Comparison of ENCODE assay signal across 8 mouse cellular contexts in genomic region chr7:110432301-110432700, GRCm38 (mm10).
DNase-seq lines count a peak whose midpoint lies in the region; ATAC-seq and TF ChIP-seq lines count a peak whose summit lies in the region.

No protein-coding gene starts in this region.

- no peak overlapping the region for H3K4me2 ChIP-seq in hindbrain, embryonic 13.5 days
- no peak overlapping the region for H3K4me2 ChIP-seq in lung, postnatal 0 days (replicated peaks; ENCODE audit: low read depth, low read length)

- TF ChIP-seq POLR2A in spleen, adult 2 months (IDR thresholded peaks at IDR 0.05; ENCODE audit: low read depth, low read length): no peak

- peak; percentile 92 for TF ChIP-seq CTCF in lung, postnatal 0 days (IDR thresholded peaks at IDR 0.05)
- TF ChIP-seq CTCF in spleen, adult 2 months (IDR thresholded peaks at IDR 0.05; ENCODE audit: extremely low read depth, insufficient read depth, insufficient read length, insufficient replicate concordance): peak; percentile 35; the same call in 1 of the 2 replicates

- no peak for TF ChIP-seq EP300 in lung, postnatal 0 days (IDR thresholded peaks at IDR 0.05)

- DNase-seq in hindbrain, embryonic 10.5 days (ENCODE audit: low spot score): peak; percentile 18
- peak; percentile 43 for DNase-seq in ES-E14 (ENCODE audit: low read depth, low spot score)
- DNase-seq in frontal cortex, postnatal 36 days (ENCODE audit: low spot score in 2 of 2): peak; percentile 28 to 81
- peak; percentile 72 for DNase-seq in layer of hippocampus, adult 11-12 months (ENCODE audit: low spot score)
- peak; percentile 81 for DNase-seq in lung, postnatal 0 days (ENCODE audit: low spot score)
- DNase-seq in spleen, adult 2 months (ENCODE audit: low read depth in 1 of 2, low spot score in 2 of 2): peak; percentile 47 to 57

- WGBS in hindbrain, embryonic 10.5 days: 29% methylated on average over 4 of the region's 4 CpGs
- 26% methylated on average over 4 of the region's 4 CpGs for WGBS in hindbrain, embryonic 13.5 days
- WGBS in lung, postnatal 0 days: 18% methylated on average over 4 of the region's 4 CpGs
- WGBS in spleen, adult 2 months: 15% methylated on average over 4 of the region's 4 CpGs

- no peak overlapping the region for H3K9ac ChIP-seq in hindbrain, embryonic 13.5 days
- H3K9ac ChIP-seq in ES-E14 (ENCODE audit: insufficient read depth, low read depth, low read length, poor library complexity, severe bottlenecking): no peak overlapping the region
- H3K9ac ChIP-seq in lung, postnatal 0 days (replicated peaks; ENCODE audit: low read depth): no peak overlapping the region

- peaks cover 9% of the 10 kb centered on the region for H3K36me3 ChIP-seq in hindbrain, embryonic 10.5 days
- H3K36me3 ChIP-seq in hindbrain, embryonic 13.5 days: peaks cover 10% of the 10 kb centered on the region
- no peaks in the 10 kb centered on the region for H3K36me3 ChIP-seq in ES-E14 (ENCODE audit: control insufficient read depth, insufficient read depth, low read length, poor library complexity, severe bottlenecking)
- H3K36me3 ChIP-seq in lung, postnatal 0 days (ENCODE audit: insufficient read depth, low read length): no peaks in the 10 kb centered on the region
- H3K36me3 ChIP-seq in spleen, adult 2 months (ENCODE audit: control insufficient read depth, insufficient read depth, low read length): no peaks in the 10 kb centered on the region

- H3K27ac ChIP-seq in hindbrain, embryonic 10.5 days: no peak overlapping the region
- no peak overlapping the region for H3K27ac ChIP-seq in hindbrain, embryonic 13.5 days
- no peak overlapping the region for H3K27ac ChIP-seq in ES-E14 (ENCODE audit: insufficient read depth, low read depth, low read length, poor library complexity, severe bottlenecking)
- H3K27ac ChIP-seq in lung, postnatal 0 days (ENCODE audit: low read length): no peak overlapping the region
- no peak overlapping the region for H3K27ac ChIP-seq in spleen, adult 2 months (ENCODE audit: insufficient read depth, low read length)

- ATAC-seq in hindbrain, embryonic 13.5 days (ENCODE audit: low FRiP score): no peak
- peak; percentile 68; the same call in 1 of the 2 replicates for ATAC-seq in cerebellum, adult (ENCODE audit: insufficient number of reproducible peaks, low FRiP score, low TSS enrichment)
- no peak; the same call in 1 of the 2 replicates for ATAC-seq in lung, postnatal 0 days

- H3K9me3 ChIP-seq in hindbrain, embryonic 10.5 days: no peaks in the 10 kb centered on the region
- H3K9me3 ChIP-seq in hindbrain, embryonic 13.5 days: no peaks in the 10 kb centered on the region
- no peaks in the 10 kb centered on the region for H3K9me3 ChIP-seq in ES-E14 (ENCODE audit: control insufficient read depth, insufficient read depth, low read depth, low read length)
- H3K9me3 ChIP-seq in lung, postnatal 0 days (ENCODE audit: low read length): no peaks in the 10 kb centered on the region

- in situ Hi-C loops in ES-E14 (cut with MboI; ENCODE audit: low sequenced_read_pairs in 2 of 2, unreplicated experiment in 2 of 2): no loop called here

- H3K4me1 ChIP-seq in hindbrain, embryonic 10.5 days (replicated peaks): no peaks in the 10 kb centered on the region
- H3K4me1 ChIP-seq in hindbrain, embryonic 13.5 days (replicated peaks): no peaks in the 10 kb centered on the region
- no peaks in the 10 kb centered on the region for H3K4me1 ChIP-seq in ES-E14 (ENCODE audit: control insufficient read depth in 2 of 2, insufficient read depth in 2 of 2, low read length in 2 of 2, poor library complexity in 1 of 2)
- no peaks in the 10 kb centered on the region for H3K4me1 ChIP-seq in lung, postnatal 0 days (ENCODE audit: insufficient read depth, low read depth, low read length)
- H3K4me1 ChIP-seq in spleen, adult 2 months (ENCODE audit: control insufficient read depth, insufficient read depth, insufficient read length): no peaks in the 10 kb centered on the region

- H3K27me3 ChIP-seq in hindbrain, embryonic 10.5 days (ENCODE audit: insufficient read depth, poor library complexity, severe bottlenecking): no peaks in the 10 kb centered on the region
- no peaks in the 10 kb centered on the region for H3K27me3 ChIP-seq in hindbrain, embryonic 13.5 days
- no peaks in the 10 kb centered on the region for H3K27me3 ChIP-seq in lung, postnatal 0 days (replicated peaks; ENCODE audit: insufficient read depth, low read length)
- H3K27me3 ChIP-seq in spleen, adult 2 months (ENCODE audit: control insufficient read depth, insufficient read depth, low read length): no peaks in the 10 kb centered on the region

- H3K4me3 ChIP-seq in hindbrain, embryonic 10.5 days: no peak overlapping the region
- H3K4me3 ChIP-seq in hindbrain, embryonic 13.5 days: no peak overlapping the region
- H3K4me3 ChIP-seq in ES-E14 (ENCODE audit: insufficient read depth in 1 of 2, low read depth in 1 of 2, low read length in 2 of 2, poor library complexity in 1 of 2, severe bottlenecking in 1 of 2): no peak overlapping the region
- no peak overlapping the region for H3K4me3 ChIP-seq in lung, postnatal 0 days (ENCODE audit: low read depth, low read length)
- H3K4me3 ChIP-seq in spleen, adult 2 months (ENCODE audit: extremely low read depth, insufficient read depth, insufficient read length): no peak overlapping the region

TF ChIP-seq in ES-E14, 5 proteins besides CTCF, POLR2A, EP300 and RAD21:
- TF ChIP-seq ZC3H11A (IDR thresholded peaks at IDR 0.05; ENCODE audit: borderline replicate concordance, low read depth, low read length) (no peak), CHD2 (IDR thresholded peaks at IDR 0.05; ENCODE audit: low read depth, low read length) (no peak), HCFC1 (IDR thresholded peaks at IDR 0.05; ENCODE audit: borderline replicate concordance, insufficient read depth, low read length) (no peak), ZNF384 (IDR thresholded peaks at IDR 0.05; ENCODE audit: low read depth, low read length) (no peak), MAFK (IDR thresholded peaks at IDR 0.05; ENCODE audit: insufficient read depth, low read depth, low read length) (no peak)
TF ChIP-seq in ES-E14: peak in this region for 0.

Comparison
In these comparisons a context has a peak if more than half of its experiments do, and no peak if none do; other contexts are left out.
1. DNase-seq: peak in every context shown above with its lines; median percentile 81 in lung, postnatal 0 days; 72 in layer of hippocampus, adult 11-12 months; 54 in frontal cortex, postnatal 36 days; 52 in spleen, adult 2 months; 43 in ES-E14; 18 in hindbrain, embryonic 10.5 days.